Mouse (Mus musculus): ENCODE data around the gene Gtf2ird1.
"Not testable (repeated sequence)": the region's sequence is repeated elsewhere in the genome, so short reads cannot be mapped to it uniquely, and the experiment has no call there.

Gtf2ird1 gene

DNA sequence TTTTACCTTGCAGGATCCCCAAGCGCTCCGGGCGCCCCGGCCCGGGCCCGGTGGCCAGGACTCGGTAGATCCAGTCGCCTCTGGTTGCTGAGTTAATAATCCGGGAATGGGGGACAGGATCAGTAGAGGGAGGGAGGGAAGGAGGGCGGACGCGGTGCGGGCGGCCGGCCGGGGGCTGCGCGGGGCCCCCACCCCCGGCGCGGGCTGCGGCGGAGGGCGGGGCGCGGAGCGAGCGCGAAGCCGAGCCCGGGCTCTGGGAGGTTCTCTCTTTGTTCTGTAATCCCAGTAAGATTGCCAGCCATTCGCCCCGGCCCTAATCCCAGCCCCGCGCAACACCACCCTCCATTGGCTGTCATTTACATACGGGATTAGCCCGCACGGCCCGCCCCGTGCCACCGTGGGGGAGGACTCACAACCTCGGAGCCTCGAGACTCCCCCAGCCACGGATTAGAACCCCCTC lies at the start of gene Gtf2ird1:
Gene Gtf2ird1, minus strand, starts transcription at position 214 of the 460 bp plus-strand sequence.
- DNase-seq (ENCODE audit: low spot score in 2 of 2): peak; percentile 89 to 92

- DNase-seq (ENCODE audit: low spot score in 2 of 2): peak; percentile 63 to 74
These were observed 49.3 kb upstream of the Gtf2ird1 start for GRCm38 (mm10) chr5:134505810-134506292.

- DNase-seq (ENCODE audit: low spot score in 2 of 2): no peak
These were observed 46.1 kb upstream of the Gtf2ird1 start for GRCm38 (mm10) chr5:134502591-134502990.

- DNase-seq (ENCODE audit: low spot score in 2 of 2): peak in 1 of 2 experiments; percentile 68
These were observed 44.9 kb upstream of the Gtf2ird1 start for GRCm38 (mm10) chr5:134501453-134501852.

GRCm38 (mm10) chr5:134500681-134501080 lies 44.2 kb upstream of the Gtf2ird1 start:
- DNase-seq (ENCODE audit: low spot score in 2 of 2): no peak

- DNase-seq (ENCODE audit: low spot score in 2 of 2): peak in 1 of 2 experiments; percentile 67
These were observed 43.5 kb upstream of the Gtf2ird1 start for GRCm38 (mm10) chr5:134500062-134500461.

GRCm38 (mm10) chr5:134497026-134497425 lies 40.5 kb upstream of the Gtf2ird1 start:
- DNase-seq (ENCODE audit: low spot score in 2 of 2): peak in 1 of 2 experiments; percentile 12

DNA sequence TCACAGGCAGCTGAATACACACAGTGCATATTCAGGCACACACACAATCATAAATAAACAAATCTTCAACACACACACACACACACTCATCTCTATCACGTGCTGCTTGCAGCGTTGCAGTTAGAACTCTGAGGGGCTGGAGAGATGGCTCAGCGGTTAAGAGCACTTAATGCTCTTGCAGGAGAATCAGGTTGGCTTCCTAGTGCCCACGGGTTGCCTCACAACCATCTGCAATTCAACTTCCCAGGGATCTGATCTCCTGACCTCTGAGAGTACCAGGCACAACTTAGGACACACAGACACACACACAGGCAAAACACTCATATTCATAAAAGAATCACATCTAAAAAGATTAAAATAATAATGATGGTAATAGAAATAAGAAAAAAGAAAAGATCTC lies 39.3 kb upstream of the Gtf2ird1 start:
- DNase-seq (ENCODE audit: low spot score in 2 of 2): no peak

GRCm38 (mm10) chr5:134494142-134494541 lies 37.6 kb upstream of the Gtf2ird1 start:
- peak; percentile 90 to 92 for DNase-seq (ENCODE audit: low spot score in 2 of 2)

DNA sequence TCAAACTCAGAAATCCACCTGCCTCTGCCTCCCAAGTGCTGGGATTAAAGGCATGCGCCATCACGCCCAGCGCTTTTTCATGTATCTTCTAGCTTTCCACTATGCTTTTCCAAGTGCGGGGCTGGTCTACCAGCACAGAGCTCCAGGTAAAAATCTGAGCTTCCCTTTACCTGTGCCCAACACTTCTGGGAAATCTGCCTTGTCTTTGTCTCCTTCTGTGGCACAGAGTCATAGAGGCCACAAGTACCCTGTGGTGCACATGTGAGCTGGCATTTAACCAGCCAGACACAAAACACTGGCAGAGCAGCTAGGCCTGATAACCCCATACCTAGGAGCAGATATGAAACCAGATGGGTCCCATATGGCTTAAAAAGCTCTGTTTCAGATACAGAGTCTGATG lies 36.4 kb upstream of the Gtf2ird1 start:
- DNase-seq (ENCODE audit: low spot score in 2 of 2): peak in 1 of 2 experiments; percentile 18

- peak; percentile 87 to 90 for DNase-seq (ENCODE audit: low spot score in 2 of 2)
These were observed 35.3 kb upstream of the Gtf2ird1 start for GRCm38 (mm10) chr5:134491712-134492417.

DNA sequence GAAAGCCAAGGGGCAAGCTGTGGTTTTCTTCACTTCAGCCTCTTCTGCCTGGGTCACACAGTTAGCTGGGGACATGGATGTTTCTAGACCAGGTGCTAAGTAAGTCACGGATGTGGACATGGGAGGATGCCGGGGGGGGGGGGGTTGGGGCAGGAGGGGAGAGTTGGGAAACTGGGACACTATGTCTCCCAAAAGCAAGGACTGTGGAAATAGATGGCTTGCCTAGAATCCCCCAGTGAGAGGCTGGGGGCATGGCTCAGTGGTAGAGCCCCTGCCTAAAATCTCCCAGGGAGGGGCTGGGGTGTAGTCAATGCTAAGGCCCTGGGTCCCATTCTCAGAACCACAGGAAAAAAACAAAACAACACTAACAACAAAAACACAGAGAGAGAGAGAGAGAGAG lies 34.7 kb upstream of the Gtf2ird1 start:
- DNase-seq (ENCODE audit: low spot score in 2 of 2): peak in 1 of 2 experiments; percentile 9

GRCm38 (mm10) chr5:134490465-134490864 lies 33.9 kb upstream of the Gtf2ird1 start:
- DNase-seq (ENCODE audit: low spot score in 2 of 2): peak in 1 of 2 experiments; percentile 53

DNA sequence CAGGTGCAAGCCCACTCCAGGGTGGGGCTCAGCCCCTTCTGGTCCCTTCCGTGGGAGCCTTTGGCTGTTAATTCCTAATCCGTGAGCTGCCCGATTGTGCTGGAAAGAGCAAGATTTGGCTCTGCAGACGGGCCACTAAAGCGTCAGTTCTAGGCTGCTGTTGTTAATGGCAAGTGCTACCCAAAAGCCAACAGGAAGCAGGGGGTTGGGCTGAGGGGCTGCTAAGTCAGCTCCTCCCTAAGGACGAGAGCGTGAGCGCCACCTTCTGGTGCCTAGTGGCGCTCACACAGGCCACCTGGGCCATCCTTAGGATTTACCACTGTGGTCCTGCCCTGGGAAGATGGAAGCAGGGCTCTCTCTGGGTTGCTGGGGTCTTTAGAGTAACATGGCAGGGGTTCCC lies 33.1 kb upstream of the Gtf2ird1 start:
- peak in 1 of 2 experiments; percentile 61 for DNase-seq (ENCODE audit: low spot score in 2 of 2)

DNA sequence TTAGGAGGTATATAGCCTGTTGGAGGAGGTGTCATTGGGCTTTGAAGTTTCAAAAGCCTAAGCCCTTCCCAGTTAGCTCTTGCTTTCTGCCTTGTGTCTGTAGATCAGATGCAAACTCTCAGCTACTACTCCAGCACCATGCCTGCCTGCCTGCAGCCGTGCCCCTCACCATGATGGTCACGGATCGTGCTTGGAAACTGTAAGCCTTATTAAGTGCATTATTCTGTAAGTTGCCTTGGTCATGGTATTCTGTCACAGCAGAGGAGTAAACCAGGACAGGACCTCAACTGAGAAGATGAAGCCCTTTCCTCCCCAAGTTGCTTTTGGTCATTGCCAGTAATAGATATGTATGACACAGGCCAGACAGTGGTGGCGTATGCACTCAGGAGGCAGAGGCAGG lies 32.1 kb upstream of the Gtf2ird1 start:
- DNase-seq (ENCODE audit: low spot score in 2 of 2): peak in 1 of 2 experiments; percentile 19

DNA sequence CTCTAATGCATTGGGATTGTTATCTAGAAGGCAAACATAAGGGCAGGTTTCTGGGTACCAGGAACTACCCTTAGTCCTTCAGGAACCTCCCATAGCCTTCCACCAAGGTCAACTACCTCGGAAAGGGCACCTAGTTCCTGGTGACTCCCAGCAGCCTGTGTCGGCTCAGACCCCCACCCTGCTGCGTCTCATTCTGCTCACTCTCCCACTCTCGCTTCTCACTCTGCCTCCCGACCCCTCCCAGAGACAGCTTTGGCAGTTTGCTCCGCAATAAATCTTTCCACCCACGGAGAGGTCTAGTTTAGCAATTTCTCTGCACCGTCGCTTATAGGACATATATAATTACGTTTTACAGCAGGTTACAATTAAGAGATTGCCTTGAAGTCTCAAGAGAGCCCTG lies 31.5 kb upstream of the Gtf2ird1 start:
- peak in 1 of 2 experiments; percentile 55 for DNase-seq (ENCODE audit: low spot score in 2 of 2)

DNA sequence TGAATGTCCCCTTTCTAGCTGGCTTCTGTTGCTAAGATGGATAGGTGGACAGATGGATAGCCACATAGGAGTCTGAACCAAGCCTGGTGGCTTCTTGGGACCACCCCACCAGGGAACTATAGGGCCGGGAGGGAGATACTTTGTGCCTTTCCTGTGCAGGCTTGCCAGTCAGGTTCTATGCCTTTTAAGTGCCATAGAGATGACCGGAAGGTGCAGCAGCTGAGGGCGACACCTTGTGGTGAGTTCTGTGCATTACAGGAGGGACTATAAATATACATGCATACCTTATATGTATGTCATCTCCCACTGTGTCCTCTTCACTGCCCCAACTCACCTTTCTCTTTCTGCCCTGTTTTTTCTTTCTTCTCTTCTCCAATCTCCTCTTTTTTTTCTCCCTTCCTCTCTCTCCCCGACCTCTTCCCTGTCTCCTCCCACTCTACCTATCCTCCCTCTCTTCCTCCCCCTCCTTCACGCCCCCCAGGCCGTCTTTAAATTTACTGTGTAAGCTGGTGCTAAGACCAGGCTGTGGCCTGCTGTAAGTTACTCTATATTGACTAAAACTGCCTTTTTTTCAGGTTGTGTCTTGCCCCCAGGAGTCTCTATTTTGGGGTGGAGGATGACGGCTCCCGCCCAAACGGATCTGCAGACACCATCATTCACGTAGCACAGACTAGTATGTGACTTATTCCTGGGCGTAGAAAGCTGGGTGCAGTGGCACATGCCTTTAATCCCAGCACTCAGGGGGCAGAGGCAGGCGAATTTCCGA lies 29.6 kb upstream of the Gtf2ird1 start:
- DNase-seq (ENCODE audit: low spot score in 2 of 2): peak; percentile 75 to 83

GRCm38 (mm10) chr5:134485183-134485730 lies 28.7 kb upstream of the Gtf2ird1 start:
- DNase-seq (ENCODE audit: low spot score in 2 of 2): peak in 1 of 2 experiments; percentile 26

DNA sequence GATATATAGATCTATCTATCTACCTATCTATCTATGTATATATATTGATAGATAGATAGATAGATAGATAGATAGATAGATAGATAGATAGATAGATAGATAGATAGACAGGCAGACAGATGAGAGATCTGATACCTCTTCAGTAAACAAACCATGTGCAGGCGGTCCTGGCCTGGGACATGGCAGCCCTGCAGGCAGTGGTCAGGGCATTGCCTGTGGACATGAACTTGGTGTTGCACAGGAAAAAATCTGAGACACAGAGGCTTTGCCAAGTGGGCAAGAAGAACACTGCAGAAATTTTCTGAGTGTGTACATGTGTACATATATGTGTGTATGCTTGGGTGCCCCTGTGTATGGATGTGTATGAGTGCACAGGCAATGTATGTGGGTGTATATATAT lies 26.8 kb upstream of the Gtf2ird1 start:
- peak in 1 of 2 experiments; percentile 14 for DNase-seq (ENCODE audit: low spot score in 2 of 2)

- DNase-seq (ENCODE audit: low spot score in 2 of 2): peak in 1 of 2 experiments; percentile 9
These were observed 25.8 kb upstream of the Gtf2ird1 start for GRCm38 (mm10) chr5:134482331-134482730.

- not testable (repeated sequence) for DNase-seq (ENCODE audit: low spot score in 2 of 2)
These were observed 22.4 kb upstream of the Gtf2ird1 start for GRCm38 (mm10) chr5:134478886-134479285.

GRCm38 (mm10) chr5:134475686-134476085 lies 19.2 kb upstream of the Gtf2ird1 start:
- peak in 1 of 2 experiments; percentile 10 for DNase-seq (ENCODE audit: low spot score in 2 of 2)

All from right cerebral cortex, postnatal 10 days (tissue).